Mouse (Mus musculus) subcutaneous adipose tissue, adult 2 months (tissue): Measurements from ENCODE around the gene Il10rb. TPM values are rescaled to one million over a fixed set of nuclear protein-coding genes. Genes with fewer than 3 reads are reported as not detected.

Experiments used
- polyA plus RNA-seq: library from polyadenylated mRNA; depleted of rRNA; stranded (reverse); fragments of >200 nt; gene quantifications from 2 replicates; pipeline ENCODE4 v1.2.3, GENCODE M21; 2012; ENCODE audit warnings: low replicate concordance; rRNA removed

The Il10rb gene
- 42.5 and 58.3 TPM in 2 replicates for polyA plus RNA-seq

DNA sequence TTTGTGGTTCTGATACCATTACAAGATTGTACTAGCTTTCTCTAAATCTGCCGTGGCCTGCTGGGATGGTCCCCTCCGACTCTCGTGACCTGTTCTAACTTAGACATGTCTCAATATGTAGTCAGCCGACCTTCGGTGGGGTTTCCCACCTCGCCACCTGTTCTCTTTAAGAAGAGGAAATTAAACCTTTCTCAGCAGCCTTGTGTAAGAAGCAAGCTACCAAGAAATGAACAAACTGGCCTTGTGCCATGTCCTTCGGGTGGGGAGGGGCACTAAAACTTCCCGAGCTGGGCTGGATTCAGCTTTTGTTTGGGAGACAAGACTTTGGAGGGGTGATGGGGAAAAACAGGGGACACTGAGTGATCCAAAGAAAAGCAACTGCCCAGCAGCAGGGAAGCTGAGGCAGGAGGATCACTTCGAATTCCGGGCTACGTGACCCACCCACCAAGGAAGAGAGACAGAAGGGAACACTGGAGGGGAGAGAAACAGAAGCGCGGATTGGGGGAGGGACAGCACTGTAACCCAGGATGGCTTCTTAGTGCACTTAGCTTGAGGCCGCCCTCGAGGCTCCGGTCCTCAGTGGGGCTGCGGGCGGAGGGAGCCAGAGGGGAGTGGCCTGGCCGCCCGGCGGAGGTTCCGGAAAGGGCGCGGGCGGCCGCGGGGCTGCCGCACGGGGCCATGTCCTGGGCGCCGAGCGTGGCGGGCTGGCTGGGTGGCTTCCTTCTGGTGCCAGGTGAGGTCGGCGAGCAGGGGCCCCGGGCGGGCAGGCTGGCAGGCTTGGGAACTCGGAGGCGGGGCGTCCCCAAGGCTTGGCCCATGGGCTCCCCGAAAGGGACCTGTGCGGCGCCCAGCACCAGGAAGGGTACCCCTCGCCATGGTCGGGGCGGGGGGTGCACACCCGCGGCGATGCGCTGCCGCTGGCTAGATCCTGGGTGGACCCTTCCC is at the start of gene Il10rb:
Gene Il10rb, plus strand, starts transcription at position 525 of the 945 bp plus-strand sequence.

DNA sequence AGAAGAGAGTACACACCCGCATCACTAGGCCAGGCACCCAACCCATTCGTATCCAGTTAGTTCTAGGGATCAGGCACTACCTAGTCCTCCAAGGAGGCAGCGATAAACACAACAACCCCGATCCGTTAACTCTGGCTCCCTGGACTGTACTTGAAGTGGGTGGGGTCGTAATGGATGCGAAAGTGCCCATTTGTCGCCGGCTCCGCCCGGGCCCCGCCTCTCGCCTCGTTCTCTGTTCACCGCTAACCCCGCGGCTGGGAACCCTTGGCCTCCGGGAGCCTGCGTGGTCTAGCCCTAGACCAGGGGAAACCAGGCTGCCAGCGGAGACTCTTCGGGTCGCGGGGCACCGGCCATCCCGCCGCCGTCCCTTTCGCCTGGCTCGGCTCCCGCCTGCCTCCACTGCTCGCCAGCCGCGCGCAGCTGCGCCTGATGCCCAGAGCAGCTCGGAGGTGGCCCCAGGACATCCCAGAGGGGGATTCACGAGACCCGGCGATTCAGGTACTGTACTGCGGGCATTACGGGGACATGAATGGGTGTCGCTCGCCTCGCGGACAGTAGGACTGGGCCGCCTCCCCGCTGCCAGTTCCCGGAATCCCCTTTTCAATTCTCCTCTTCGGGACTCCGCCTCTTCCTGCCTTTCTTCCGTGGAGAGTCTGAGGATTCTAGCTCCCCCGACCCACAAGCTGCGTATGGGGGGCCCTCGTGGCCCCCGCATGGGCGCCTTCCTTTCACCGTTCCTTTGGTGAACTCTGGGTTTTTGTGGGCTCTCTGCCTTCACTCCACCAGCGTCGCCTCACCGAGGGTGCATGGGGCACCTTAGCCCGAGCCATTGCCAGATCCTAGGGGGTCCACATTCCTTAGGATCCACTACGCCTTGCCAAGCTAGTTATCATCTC is 33.1 kb upstream of the Il10rb start, which contains the start of gene Ifnar2:
Gene Ifnar2, plus strand, starts transcription at position 207 of the 896 bp plus-strand sequence.

DNA sequence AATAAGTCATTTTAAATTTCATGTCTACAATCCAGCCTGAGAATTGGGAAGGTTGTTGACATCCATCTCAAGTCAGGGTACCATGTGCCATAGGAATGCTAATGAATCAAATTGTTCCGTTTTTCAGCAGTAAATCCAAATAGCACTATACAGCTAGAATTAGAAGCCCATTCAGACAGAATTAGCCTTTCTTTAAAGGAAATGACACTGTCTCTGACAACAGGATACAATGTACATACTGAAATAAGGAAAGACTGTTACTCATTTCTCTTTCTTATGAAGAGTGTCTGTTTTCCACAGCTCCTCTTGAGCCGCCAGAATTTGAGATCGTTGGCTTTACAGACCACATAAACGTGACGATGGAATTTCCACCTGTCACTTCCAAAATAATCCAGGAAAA is 14.5 kb upstream of the Il10rb start, which contains the start of gene Gm21970:
Gene Gm21970, plus strand, starts transcription at position 301 of the 400 bp plus-strand sequence.

Other genes starting within 250 kb of the Il10rb start
- gene Olig2, start 180.7 kb upstream of the Il10rb start, polyA plus RNA-seq, result not detected in 2 replicates
- 0.87 and 1.2 TPM in 2 replicates for gene Olig1, start 136.4 kb upstream of the Il10rb start, polyA plus RNA-seq
- gene Ifnar2, start 33.4 kb upstream of the Il10rb start, polyA plus RNA-seq, result 92.6 and 143 TPM in 2 replicates
- gene Gm21970, start 14.4 kb upstream of the Il10rb start, polyA plus RNA-seq, result not detected in 2 replicates
- gene Ifnar1, start 79.1 kb downstream of the Il10rb start, polyA plus RNA-seq, result 33.9 and 38.6 TPM in 2 replicates
- gene Ifngr2, start 140.9 kb downstream of the Il10rb start, polyA plus RNA-seq, result 30.0 and 31.0 TPM in 2 replicates
- gene Tmem50b, start 191.6 kb downstream of the Il10rb start, polyA plus RNA-seq, result 51.3 and 70.5 TPM in 2 replicates
- gene Dnajc28, start 212.9 kb downstream of the Il10rb start, polyA plus RNA-seq, result 2.6 and 3.0 TPM in 2 replicates
- gene Gart, start 240.8 kb downstream of the Il10rb start, polyA plus RNA-seq, result 27.3 and 52.4 TPM in 2 replicates
- 133 and 191 TPM in 2 replicates for gene Son, start 241.3 kb downstream of the Il10rb start, polyA plus RNA-seq